Mouse (Mus musculus) lung, embryonic 14.5 days (tissue): ENCODE data around the gene Padi1. TPM values are rescaled to one million over a fixed set of nuclear protein-coding genes. Genes with fewer than 3 reads are reported as not detected.

Source experiments
- ATAC-seq: fragments of 200-750 bp; cut with Nextera tagmentation; 2 replicates; pipeline ENCODE4 v1.8.0; 2017; ENCODE audit warnings: mild to moderate bottlenecking, moderate TSS enrichment, moderate library complexity; ENCODE audit not compliant: insufficient read depth
- DNase-seq: peaks from one replicate; pipeline ENCODE4 v3.0.0-alpha.2; 2015
- H3K27ac ChIP-seq: fragments of 300-500 bp; sonication (generic); 2 replicates; pipeline ENCODE4 v1.5.1; 2014; ENCODE audit warnings: low read depth, mild to moderate bottlenecking, moderate library complexity
- H3K27me3 ChIP-seq: fragments of 300-500 bp; sonication (generic); 2 replicates; pipeline ENCODE4 v1.6.1; 2014; ENCODE audit warnings: low read length, control low read depth; ENCODE audit not compliant: insufficient read depth
- H3K36me3 ChIP-seq: fragments of 300-500 bp; sonication (generic); 2 replicates; pipeline ENCODE4 v1.6.1; 2014; ENCODE audit warnings: control low read depth; ENCODE audit not compliant: insufficient read depth
- H3K4me1 ChIP-seq: fragments of 300-500 bp; sonication (generic); 2 replicates; pipeline ENCODE4 v1.6.1; 2014; ENCODE audit warnings: antibody characterized with exemption, control low read depth; ENCODE audit not compliant: insufficient read depth
- H3K4me2 ChIP-seq: fragments of 300-500 bp; sonication (generic); 2 replicates; pipeline ENCODE4 v1.6.1; 2014; ENCODE audit warnings: mild to moderate bottlenecking
- H3K4me3 ChIP-seq: fragments of 300-500 bp; sonication (generic); 2 replicates; pipeline ENCODE4 v1.5.1; 2014; ENCODE audit warnings: low read depth, low read length
- H3K9ac ChIP-seq: fragments of 300-500 bp; sonication (generic); 2 replicates; pipeline ENCODE4 v1.6.1; 2014
- H3K9me3 ChIP-seq: fragments of 300-500 bp; sonication (generic); 2 replicates; pipeline ENCODE4 v1.6.1; 2016; ENCODE audit warnings: low read depth, low read length, control low read depth
- CTCF ChIP-seq: IDR thresholded peaks from 2 replicates; pipeline ENCODE4 v1.5.1; 2016; ENCODE audit warnings: antibody characterized with exemption, low read depth
- WGBS: fragments of 180-500 bp; shearing (Covaris S2); extraction: QIAGEN DNeasy Blood & Tissue Kit; methylation state at CpG from one replicate; pipeline ENCODE4 v1.1.7; 2014; 5-methylcytosine and 5-hydroxymethylcytosine counted together
- polyA plus RNA-seq: library from polyadenylated mRNA; unstranded; fragments of >200 nt; fragmentation: Nextera tagmentation; extraction: Ambion mirVana; gene quantifications from 2 replicates; pipeline ENCODE4 v1.2.1, GENCODE M21; 2014

Padi1 gene
- polyA plus RNA-seq, 1 experiment from 2014 or later, result 0.11 TPM

- no peak for DNase-seq
- no peaks in the 10 kb centered on the region for H3K27me3 ChIP-seq
- no peaks in the 10 kb centered on the region; the same call in 1 of the 2 replicates for H3K9me3 ChIP-seq
- no peak for ATAC-seq
- WGBS, result 82% methylated on average over 8 of the region's 8 CpGs
- no peak overlapping the region for H3K4me3 ChIP-seq
- H3K4me1 ChIP-seq, result no peaks in the 10 kb centered on the region
- H3K36me3 ChIP-seq, result no peaks in the 10 kb centered on the region
- H3K9ac ChIP-seq, result no peak overlapping the region
- TF ChIP-seq CTCF, result no peak
- H3K27ac ChIP-seq, result no peak overlapping the region
- H3K4me2 ChIP-seq, result no peak overlapping the region
Measured at GRCm38 (mm10) chr4:140881026-140881670, 35.6 kb upstream of the Padi1 start.

DNA sequence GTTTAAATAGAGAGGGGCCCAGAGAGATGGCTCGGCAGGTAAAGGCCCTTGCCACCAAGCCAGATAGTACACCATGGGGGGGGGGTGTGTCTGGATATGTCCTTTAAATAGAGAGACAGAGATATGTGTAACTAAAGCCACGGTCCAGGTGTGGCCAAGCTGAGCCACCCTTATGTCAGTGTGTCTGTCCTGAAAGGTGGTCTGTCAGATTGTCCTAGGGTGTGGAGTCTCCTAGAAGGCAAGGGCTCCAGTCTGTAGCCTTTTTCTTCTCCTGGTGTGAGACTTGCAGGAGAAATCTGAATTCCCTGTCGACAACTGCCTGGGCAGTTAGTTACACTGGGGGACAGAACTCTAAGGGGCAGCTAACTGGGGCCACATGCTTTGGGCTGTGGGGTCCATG lies 34.6 kb upstream of the Padi1 start:
- DNase-seq (no peak), ATAC-seq (no peak)
- Histone ChIP-seq H3K4me1 (no peaks in the 10 kb centered on the region), H3K27ac (no peak overlapping the region), H3K4me3 (no peak overlapping the region), H3K27me3 (no peaks in the 10 kb centered on the region), H3K9me3 (no peaks in the 10 kb centered on the region; the same call in 1 of the 2 replicates), H3K36me3 (no peaks in the 10 kb centered on the region), H3K9ac (no peak overlapping the region), H3K4me2 (no peak overlapping the region)
- TF ChIP-seq CTCF, result no peak
- 67% methylated on average over 3 of the region's 3 CpGs for WGBS

DNA sequence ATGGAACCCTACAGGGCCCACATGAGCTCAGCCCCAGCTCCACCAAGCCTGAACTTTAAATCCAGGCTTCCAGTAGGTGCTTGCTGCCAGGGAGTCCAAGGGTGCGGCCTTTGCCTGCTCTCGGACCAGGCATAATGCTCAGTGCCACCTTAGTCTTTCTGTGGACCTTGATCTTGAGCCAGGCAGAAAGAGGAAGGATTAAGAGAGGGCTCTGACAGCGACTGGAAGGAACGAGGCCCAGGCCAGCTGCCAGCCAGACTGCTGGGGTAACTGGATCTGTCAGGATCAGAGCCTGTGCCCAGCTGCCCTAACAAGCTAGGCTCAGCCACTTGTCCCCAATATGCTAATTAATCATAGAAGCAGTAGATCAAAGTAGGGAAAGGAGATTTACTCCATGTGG lies 34.2 kb upstream of the Padi1 start:
- no peak overlapping the region for H3K4me2 ChIP-seq
- no peak for ATAC-seq
- no peak overlapping the region for H3K4me3 ChIP-seq
- H3K4me1 ChIP-seq, result no peaks in the 10 kb centered on the region
- DNase-seq, result no peak
- WGBS, result 65% methylated on average over 4 of the region's 4 CpGs
- no peak overlapping the region for H3K9ac ChIP-seq
- H3K27me3 ChIP-seq, result no peaks in the 10 kb centered on the region
- no peaks in the 10 kb centered on the region for H3K36me3 ChIP-seq
- TF ChIP-seq CTCF, result no peak
- H3K27ac ChIP-seq, result no peak overlapping the region
- no peaks in the 10 kb centered on the region; the same call in 1 of the 2 replicates for H3K9me3 ChIP-seq

GRCm38 (mm10) chr4:140879116-140879515 lies 33.5 kb upstream of the Padi1 start:
- WGBS, result 90% methylated on average over 6 of the region's 6 CpGs
- Histone ChIP-seq H3K36me3 (no peaks in the 10 kb centered on the region), H3K4me3 (no peak overlapping the region), H3K27ac (no peak overlapping the region), H3K9me3 (no peaks in the 10 kb centered on the region), H3K9ac (no peak overlapping the region), H3K4me2 (no peak overlapping the region), H3K27me3 (no peaks in the 10 kb centered on the region), H3K4me1 (no peaks in the 10 kb centered on the region)
- no peak for ATAC-seq
- TF ChIP-seq CTCF, result no peak
- no peak for DNase-seq

- Histone ChIP-seq H3K9ac (no peak overlapping the region), H3K27ac (no peak overlapping the region), H3K9me3 (no peaks in the 10 kb centered on the region), H3K4me1 (no peaks in the 10 kb centered on the region), H3K4me3 (no peak overlapping the region), H3K27me3 (no peaks in the 10 kb centered on the region), H3K36me3 (no peaks in the 10 kb centered on the region), H3K4me2 (no peak overlapping the region)
- TF ChIP-seq CTCF, result no peak
- DNase-seq (no peak), ATAC-seq (no peak)
- 84% methylated on average over 9 of the region's 9 CpGs for WGBS
Measured at GRCm38 (mm10) chr4:140878655-140879054, 33.1 kb upstream of the Padi1 start.

DNA sequence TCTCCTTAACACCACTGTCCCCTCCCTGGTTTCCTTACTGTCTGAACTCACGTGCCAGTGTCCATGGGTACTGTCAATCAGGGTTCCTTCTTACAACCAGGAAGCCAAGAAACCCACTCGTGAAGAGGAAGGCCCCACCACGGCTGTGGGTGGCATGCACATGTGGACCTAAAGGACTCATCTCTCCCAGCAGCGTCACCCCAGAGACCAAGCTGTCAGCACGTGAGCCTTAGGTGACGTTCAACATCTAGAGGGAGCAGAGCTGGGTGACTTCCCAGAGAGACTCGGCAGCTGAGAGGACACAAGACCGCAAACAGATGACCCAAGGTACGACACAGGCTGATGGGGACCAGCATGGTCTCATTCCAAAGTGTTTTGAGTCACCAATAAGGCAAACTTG lies 31.9 kb upstream of the Padi1 start:
- H3K4me2 ChIP-seq, result no peak overlapping the region
- 66% methylated on average over 9 of the region's 9 CpGs for WGBS
- DNase-seq (no peak), ATAC-seq (no peak)
- H3K4me1 ChIP-seq, result no peaks in the 10 kb centered on the region
- H3K9me3 ChIP-seq, result no peaks in the 10 kb centered on the region
- TF ChIP-seq CTCF, result no peak
- no peak overlapping the region for H3K4me3 ChIP-seq
- no peaks in the 10 kb centered on the region for H3K27me3 ChIP-seq
- no peak overlapping the region for H3K9ac ChIP-seq
- no peak overlapping the region for H3K27ac ChIP-seq
- no peaks in the 10 kb centered on the region for H3K36me3 ChIP-seq

DNA sequence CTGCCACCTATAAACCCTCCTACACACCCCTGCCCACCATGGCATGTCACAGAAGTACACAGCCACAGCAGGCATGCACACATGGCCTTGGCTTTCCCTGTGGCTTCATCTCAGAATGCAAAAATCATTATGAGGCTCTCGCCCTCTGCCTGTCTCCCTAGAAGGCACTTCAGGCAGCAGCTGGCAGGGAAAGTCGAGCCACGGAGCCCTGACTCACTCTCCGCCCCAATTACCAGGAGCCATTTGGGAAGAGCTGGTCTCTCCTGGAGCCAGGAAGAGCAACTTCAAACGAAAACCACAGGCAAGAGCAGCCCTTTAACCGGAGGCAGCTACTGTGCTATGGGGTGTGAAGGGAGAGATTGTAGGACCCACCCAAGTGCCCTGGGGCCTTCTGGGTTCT lies 31.1 kb upstream of the Padi1 start:
- Histone ChIP-seq H3K9me3 (no peaks in the 10 kb centered on the region), H3K4me1 (no peaks in the 10 kb centered on the region), H3K27me3 (no peaks in the 10 kb centered on the region), H3K36me3 (no peaks in the 10 kb centered on the region), H3K27ac (no peak overlapping the region), H3K9ac (no peak overlapping the region), H3K4me2 (no peak overlapping the region), H3K4me3 (no peak overlapping the region)
- ATAC-seq (no peak), DNase-seq (no peak)
- TF ChIP-seq CTCF, result no peak
- WGBS, result 46% methylated on average over 6 of the region's 6 CpGs
